Mouse (Mus musculus): ENCODE measurements around the gene Gm44. TPM values are rescaled to one million over a fixed set of nuclear protein-coding genes. Genes with fewer than 3 reads are reported as not detected.
A peak's percentile ranks its signal among the peaks of the same experiment; 100 is the strongest.
"Not testable (repeated sequence)": the region's sequence is repeated elsewhere in the genome, so short reads cannot be mapped to it uniquely, and the experiment has no call there.

Gene Gm44
- polyA plus RNA-seq (2014; fragmentation: Nextera tagmentation; extraction: Ambion mirVana) = not detected in 2 replicates

DNA sequence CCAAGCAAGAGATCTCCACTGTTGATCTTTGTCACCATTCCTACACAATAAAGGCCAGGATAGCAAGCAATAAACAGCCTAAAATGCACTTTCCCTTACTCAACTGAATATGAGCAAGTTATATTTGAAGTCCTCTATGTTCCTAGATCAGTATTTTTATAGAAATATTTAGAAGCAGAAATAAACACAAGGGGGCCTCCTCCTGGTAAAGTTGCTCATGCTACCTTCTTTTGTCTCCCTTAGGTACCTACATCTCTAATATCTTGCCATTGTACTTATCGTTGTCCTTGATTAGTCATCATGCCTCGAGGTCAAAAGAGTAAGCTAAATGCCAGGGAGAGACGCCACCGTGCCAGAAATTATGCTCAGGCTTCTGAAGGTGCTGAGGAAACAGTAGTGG lies at the start of gene Gm44:
Gene Gm44 (plus strand): TSS at position 301 of the 400 bp plus-strand sequence.
- no peak within 1 kb of the TSS for H3K9ac ChIP-seq (ENCODE audit: low read depth, low read length)

DNA sequence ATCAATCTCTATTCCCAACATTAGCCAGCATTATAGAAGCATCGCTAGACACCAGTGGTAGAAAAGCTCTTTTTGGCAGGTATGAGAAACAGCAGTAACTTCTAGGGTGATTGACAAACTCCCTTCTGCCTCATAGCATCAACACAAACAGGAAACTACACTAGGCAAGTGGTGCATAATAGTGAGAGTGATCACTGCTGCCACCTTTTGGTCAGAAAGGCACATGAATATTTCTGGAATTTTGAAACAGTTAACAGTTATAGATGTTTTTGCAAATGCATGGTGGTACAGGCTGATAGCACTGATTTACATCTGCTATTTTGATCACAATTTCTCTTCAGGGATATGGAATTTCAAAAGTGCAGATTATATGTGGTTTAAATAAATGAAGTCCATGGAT lies 36.0 kb downstream of the Gm44 start:
- no peaks in the 10 kb centered on the region for H3K27me3 ChIP-seq (ENCODE audit: control insufficient read depth, insufficient read depth, low read length)
- DNase-seq (ENCODE audit: low spot score) = peak; percentile 6
- H3K27ac ChIP-seq (ENCODE audit: low read depth, low read length) = no peak overlapping the region
- H3K4me1 ChIP-seq (replicated peaks; ENCODE audit: control insufficient read depth, insufficient read depth, low read length) = no peaks in the 10 kb centered on the region
- no peaks in the 10 kb centered on the region for H3K36me3 ChIP-seq (ENCODE audit: control insufficient read depth, insufficient read depth, low read length)
- no peak overlapping the region for H3K4me3 ChIP-seq (ENCODE audit: low read depth, low read length)
- 60% methylated on average over 1 of the region's 1 CpGs for WGBS
- H3K9me3 ChIP-seq (ENCODE audit: control insufficient read depth, low read length) = no peaks in the 10 kb centered on the region
- H3K9ac ChIP-seq (ENCODE audit: low read depth, low read length) = no peak overlapping the region
- no peak overlapping the region for H3K4me2 ChIP-seq (replicated peaks; ENCODE audit: low read depth, low read length)
- ATAC-seq (ENCODE audit: low FRiP score) = no peak

More for the DNA sequence above, at the start of gene Gm44:
- no peak within 1 kb of the TSS for H3K27ac ChIP-seq (ENCODE audit: low read depth, low read length)
- no peaks in the 10 kb centered on the region for H3K9me3 ChIP-seq (ENCODE audit: control insufficient read depth, low read length)
- H3K4me1 ChIP-seq (replicated peaks; ENCODE audit: control insufficient read depth, insufficient read depth, low read length) = no peaks in the 10 kb centered on the region
- WGBS = 88% methylated on average over 4 of the region's 4 CpGs
- H3K27me3 ChIP-seq (ENCODE audit: control insufficient read depth, insufficient read depth, low read length) = no peaks in the 10 kb centered on the region
- no peak for DNase-seq (ENCODE audit: low spot score)
- no peak for ATAC-seq (ENCODE audit: low FRiP score)
- no peak within 1 kb of the TSS for H3K4me3 ChIP-seq (ENCODE audit: low read depth, low read length)
- no peaks in the 10 kb centered on the region for H3K36me3 ChIP-seq (ENCODE audit: control insufficient read depth, insufficient read depth, low read length)
- no peak within 1 kb of the TSS for H3K4me2 ChIP-seq (replicated peaks; ENCODE audit: low read depth, low read length)

DNA sequence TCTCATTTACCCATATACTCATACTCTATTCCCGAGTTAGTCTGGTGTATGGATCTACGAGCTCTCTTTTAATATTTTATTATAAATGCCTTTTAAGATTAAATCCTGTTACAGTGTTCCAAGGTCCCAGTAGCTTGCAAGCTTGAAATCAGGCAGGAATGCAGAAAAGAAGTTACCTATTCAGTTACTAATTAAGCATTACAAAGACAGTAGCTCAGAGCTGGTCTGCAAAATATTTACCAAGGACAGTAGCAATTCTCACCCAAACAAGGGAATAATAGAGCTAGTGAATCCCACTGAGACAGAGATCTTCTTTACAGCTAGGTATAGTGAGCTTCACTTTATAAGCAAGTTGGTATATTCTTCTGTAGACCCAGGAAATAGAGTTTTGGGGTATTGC lies 46.3 kb downstream of the Gm44 start:
- 73% methylated on average over 2 of the region's 2 CpGs for WGBS
- H3K27me3 ChIP-seq (ENCODE audit: control insufficient read depth, insufficient read depth, low read length); H3K4me1 ChIP-seq (replicated peaks; ENCODE audit: control insufficient read depth, insufficient read depth, low read length); H3K4me2 ChIP-seq (replicated peaks; ENCODE audit: low read depth, low read length); DNase-seq (ENCODE audit: low spot score); H3K9me3 ChIP-seq (ENCODE audit: control insufficient read depth, low read length); H3K4me3 ChIP-seq (ENCODE audit: low read depth, low read length); H3K9ac ChIP-seq (ENCODE audit: low read depth, low read length); H3K36me3 ChIP-seq (ENCODE audit: control insufficient read depth, insufficient read depth, low read length); H3K27ac ChIP-seq (ENCODE audit: low read depth, low read length); ATAC-seq (ENCODE audit: low FRiP score): not testable (repeated sequence)

Measured in hindbrain, embryonic 11.5 days (tissue).